Mouse (Mus musculus): Measurements from ENCODE around the gene Kcnk5.

GRCm38 (mm10) chr14:20215826-20216225 is 34.2 kb upstream of the Kcnk5 start:
- TF ChIP-seq CTCF (IDR thresholded peaks at IDR 0.05; ENCODE audit: insufficient read depth, low read length), result no peak
- TF ChIP-seq POLR2A (IDR thresholded peaks at IDR 0.05; ENCODE audit: borderline replicate concordance, extremely low read depth, low read depth, low read length), result no peak
